Mouse (Mus musculus): ENCODE results near the gene Trp53tg5. TPM values are rescaled to one million over a fixed set of nuclear protein-coding genes. Genes with fewer than 3 reads are reported as not detected.

Trp53tg5 gene
- polyA plus RNA-seq, 1 experiment from 2014 or later: not detected

- no peak overlapping the region for H3K4me2 ChIP-seq
- WGBS: 53% methylated on average over 11 of the region's 14 CpGs
- peaks cover under 1% of the 10 kb centered on the region; the same call in 1 of the 2 replicates for H3K36me3 ChIP-seq
- ATAC-seq (replicated peaks; ENCODE audit: insufficient number of reproducible peaks, insufficient read depth, low FRiP score, low read depth): no peak
- peaks cover 6% of the 10 kb centered on the region; the same call in 1 of the 2 replicates for H3K4me1 ChIP-seq (replicated peaks)
- no peak overlapping the region for H3K4me3 ChIP-seq
- no peaks in the 10 kb centered on the region for H3K9me3 ChIP-seq (replicated peaks)
- H3K27me3 ChIP-seq: no peaks in the 10 kb centered on the region
- peak overlapping the region; percentile 40; the same call in 1 of the 2 replicates for H3K27ac ChIP-seq
- H3K9ac ChIP-seq: no peak overlapping the region
Measured at GRCm38 (mm10) chr2:164512121-164512909, 38.8 kb upstream of the Trp53tg5 start.

- 21% methylated on average over 4 of the region's 5 CpGs for WGBS
- no peaks in the 10 kb centered on the region for H3K9me3 ChIP-seq (replicated peaks)
- no peak overlapping the region for H3K4me3 ChIP-seq
- no peaks in the 10 kb centered on the region for H3K27me3 ChIP-seq
- no peak for ATAC-seq (replicated peaks; ENCODE audit: insufficient number of reproducible peaks, insufficient read depth, low FRiP score, low read depth)
- no peak overlapping the region for H3K4me2 ChIP-seq
- peaks cover 6% of the 10 kb centered on the region; the same call in 1 of the 2 replicates for H3K4me1 ChIP-seq (replicated peaks)
- no peak overlapping the region for H3K9ac ChIP-seq
- peak overlapping the region; percentile 42; the same call in 1 of the 2 replicates for H3K27ac ChIP-seq
- H3K36me3 ChIP-seq: peaks cover 9% of the 10 kb centered on the region; the same call in 1 of the 2 replicates
Measured at GRCm38 (mm10) chr2:164510621-164511190, 37.2 kb upstream of the Trp53tg5 start.

GRCm38 (mm10) chr2:164507811-164508210 is 34.3 kb upstream of the Trp53tg5 start:
- H3K27me3 ChIP-seq: no peaks in the 10 kb centered on the region

GRCm38 (mm10) chr2:164505619-164506347 is 32.3 kb upstream of the Trp53tg5 start:
- H3K9ac ChIP-seq: no peak overlapping the region
- H3K9me3 ChIP-seq (replicated peaks): peaks cover 3% of the 10 kb centered on the region; the same call in 1 of the 2 replicates
- no peak for ATAC-seq (replicated peaks; ENCODE audit: insufficient number of reproducible peaks, insufficient read depth, low FRiP score, low read depth)
- no peak overlapping the region for H3K4me2 ChIP-seq
- peaks cover 54% of the 10 kb centered on the region for H3K36me3 ChIP-seq
- peaks cover 6% of the 10 kb centered on the region; the same call in 1 of the 2 replicates for H3K4me1 ChIP-seq (replicated peaks)
- WGBS: 95% methylated on average over 4 of the region's 4 CpGs
- H3K27ac ChIP-seq: no peak overlapping the region
- no peak overlapping the region for H3K4me3 ChIP-seq
- H3K27me3 ChIP-seq: no peaks in the 10 kb centered on the region

More at GRCm38 (mm10) chr2:164507811-164508210, 34.3 kb upstream of the Trp53tg5 start:
- H3K9ac ChIP-seq: no peak overlapping the region
- no peak overlapping the region for H3K27ac ChIP-seq
- H3K4me2 ChIP-seq: no peak overlapping the region
- ATAC-seq (replicated peaks; ENCODE audit: insufficient number of reproducible peaks, insufficient read depth, low FRiP score, low read depth): no peak
- H3K4me3 ChIP-seq: no peak overlapping the region
- peaks cover 37% of the 10 kb centered on the region for H3K36me3 ChIP-seq
- H3K9me3 ChIP-seq (replicated peaks): peaks cover 3% of the 10 kb centered on the region; the same call in 1 of the 2 replicates
- H3K4me1 ChIP-seq (replicated peaks): peaks cover 6% of the 10 kb centered on the region; the same call in 1 of the 2 replicates
- WGBS: 84% methylated on average over 19 of the region's 19 CpGs

GRCm38 (mm10) chr2:164504919-164505318 is 31.4 kb upstream of the Trp53tg5 start:
- Histone ChIP-seq H3K4me1 (replicated peaks) (no peaks in the 10 kb centered on the region), H3K36me3 (peaks cover 63% of the 10 kb centered on the region)

GRCm38 (mm10) chr2:164500511-164500910 is 27.0 kb upstream of the Trp53tg5 start:
- Histone ChIP-seq H3K4me3 (no peak overlapping the region), H3K4me2 (no peak overlapping the region), H3K27me3 (no peaks in the 10 kb centered on the region), H3K36me3 (peaks cover 57% of the 10 kb centered on the region), H3K9ac (no peak overlapping the region), H3K4me1 (replicated peaks) (peaks cover 11% of the 10 kb centered on the region), H3K27ac (no peak overlapping the region), H3K9me3 (replicated peaks) (peaks cover 3% of the 10 kb centered on the region; the same call in 1 of the 2 replicates)
- ATAC-seq (replicated peaks; ENCODE audit: insufficient number of reproducible peaks, insufficient read depth, low FRiP score, low read depth): no peak
- 88% methylated on average over 7 of the region's 7 CpGs for WGBS

More at GRCm38 (mm10) chr2:164504919-164505318, 31.4 kb upstream of the Trp53tg5 start:
- Histone ChIP-seq H3K4me2 (no peak overlapping the region), H3K27ac (no peak overlapping the region), H3K9ac (no peak overlapping the region), H3K9me3 (replicated peaks) (peaks cover 3% of the 10 kb centered on the region; the same call in 1 of the 2 replicates), H3K27me3 (no peaks in the 10 kb centered on the region), H3K4me3 (no peak overlapping the region)
- no peak for ATAC-seq (replicated peaks; ENCODE audit: insufficient number of reproducible peaks, insufficient read depth, low FRiP score, low read depth)
- WGBS: 93% methylated on average over 3 of the region's 3 CpGs

- no peak overlapping the region for H3K4me2 ChIP-seq
- H3K9me3 ChIP-seq (replicated peaks): 0 out of 2 replicates have a peak, but pooled peaks cover under 1% of the 10 kb centered on the region
- no peaks in the 10 kb centered on the region for H3K27me3 ChIP-seq
- ATAC-seq (replicated peaks; ENCODE audit: insufficient number of reproducible peaks, insufficient read depth, low FRiP score, low read depth): no peak
- no peak overlapping the region for H3K4me3 ChIP-seq
- no peak overlapping the region for H3K9ac ChIP-seq
- H3K36me3 ChIP-seq: peaks cover 45% of the 10 kb centered on the region
- H3K4me1 ChIP-seq (replicated peaks): peaks cover 11% of the 10 kb centered on the region
- WGBS: 70% methylated on average over 5 of the region's 5 CpGs
- no peak overlapping the region for H3K27ac ChIP-seq
Measured at GRCm38 (mm10) chr2:164499317-164499716, 25.8 kb upstream of the Trp53tg5 start.

- peak; percentile 33; the same call in 1 of the 2 replicates for ATAC-seq (replicated peaks; ENCODE audit: insufficient number of reproducible peaks, insufficient read depth, low FRiP score, low read depth)
- Histone ChIP-seq H3K4me1 (replicated peaks) (peaks cover 11% of the 10 kb centered on the region), H3K27ac (no peak overlapping the region), H3K4me2 (peak overlapping the region; percentile 86), H3K36me3 (peaks cover 30% of the 10 kb centered on the region), H3K9ac (peak overlapping the region; percentile 68), H3K27me3 (no peaks in the 10 kb centered on the region), H3K9me3 (replicated peaks) (no peaks in the 10 kb centered on the region), H3K4me3 (peak overlapping the region; percentile 79)
- WGBS: 4% methylated on average over 21 of the region's 21 CpGs
Measured at GRCm38 (mm10) chr2:164497691-164498268, 24.3 kb upstream of the Trp53tg5 start.

- peaks cover 11% of the 10 kb centered on the region for H3K4me1 ChIP-seq (replicated peaks)
- peak within 1 kb of the TSS; percentile 68 for H3K27ac ChIP-seq
- H3K4me2 ChIP-seq: peak within 1 kb of the TSS; percentile 86
- no peaks in the 10 kb centered on the region for H3K27me3 ChIP-seq
- ATAC-seq (replicated peaks; ENCODE audit: insufficient number of reproducible peaks, insufficient read depth, low FRiP score, low read depth): peak; percentile 84
- H3K36me3 ChIP-seq: peaks cover 24% of the 10 kb centered on the region
- 4% methylated on average over 43 of the region's 43 CpGs for WGBS
- H3K4me3 ChIP-seq: peak within 1 kb of the TSS; percentile 79
- H3K9ac ChIP-seq: peak within 1 kb of the TSS; percentile 68
- no peaks in the 10 kb centered on the region for H3K9me3 ChIP-seq (replicated peaks)
Measured at GRCm38 (mm10) chr2:164496847-164497690, 23.5 kb upstream of the Trp53tg5 start, which contains the start of gene Pigt. Pigt (plus strand) TSS chr2:164497520.

- 55% methylated on average over 1 of the region's 1 CpGs for WGBS
- H3K4me3 ChIP-seq: peak overlapping the region; percentile 79; the same call in 1 of the 2 replicates
Measured at GRCm38 (mm10) chr2:164496331-164496730, 22.8 kb upstream of the Trp53tg5 start.

More at GRCm38 (mm10) chr2:164496331-164496730, 22.8 kb upstream of the Trp53tg5 start:
- Histone ChIP-seq H3K9ac (no peak overlapping the region), H3K9me3 (replicated peaks) (no peaks in the 10 kb centered on the region), H3K27ac (no peak overlapping the region), H3K4me2 (peak overlapping the region; percentile 86; the same call in 1 of the 2 replicates), H3K36me3 (peaks cover 17% of the 10 kb centered on the region; the same call in 1 of the 2 replicates), H3K27me3 (no peaks in the 10 kb centered on the region), H3K4me1 (replicated peaks) (peaks cover 11% of the 10 kb centered on the region)
- ATAC-seq (replicated peaks; ENCODE audit: insufficient number of reproducible peaks, insufficient read depth, low FRiP score, low read depth): no peak
